Comparison of ENCODE assay signal across 8 mouse cellular contexts in genomic region chr11:30196368-30197070, GRCm38 (mm10).
DNase-seq lines count a peak whose midpoint lies in the region; ATAC-seq and TF ChIP-seq lines count a peak whose summit lies in the region.

No protein-coding gene starts in this region.

- peak overlapping the region; percentile 71 for H3K4me2 ChIP-seq in heart, embryonic 14.5 days (ENCODE audit: low read length)
- H3K4me2 ChIP-seq in intestine, embryonic 15.5 days (replicated peaks): peak overlapping the region; percentile 63
- H3K4me2 ChIP-seq in stomach, embryonic 15.5 days: peak overlapping the region; percentile 64

- ATAC-seq in heart, embryonic 14.5 days (ENCODE audit: insufficient number of reproducible peaks, insufficient read depth, low FRiP score, low read depth): no peak
- ATAC-seq in intestine, embryonic 15.5 days: no peak
- ATAC-seq in stomach, embryonic 15.5 days (ENCODE audit: insufficient read depth, low FRiP score, low read depth): no peak
- no peak for ATAC-seq in megakaryocyte progenitor cell, adult 5-6 weeks (replicated peaks; ENCODE audit: poor library complexity)

- TF ChIP-seq POLR2A in testis, adult 2 months (IDR thresholded peaks at IDR 0.05; ENCODE audit: control insufficient read depth, low read depth, low read length): no peak

- peaks cover 13% of the 10 kb centered on the region for H3K36me3 ChIP-seq in heart, embryonic 14.5 days (ENCODE audit: control insufficient read depth, insufficient read depth, low read length)
- no peaks in the 10 kb centered on the region for H3K36me3 ChIP-seq in testis, adult 2 months (ENCODE audit: control insufficient read depth, insufficient read depth, low read length)
- no peaks in the 10 kb centered on the region for H3K36me3 ChIP-seq in intestine, embryonic 15.5 days
- H3K36me3 ChIP-seq in stomach, embryonic 15.5 days: no peaks in the 10 kb centered on the region

- WGBS in heart, embryonic 14.5 days: 54% methylated on average over 4 of the region's 4 CpGs
- WGBS in intestine, embryonic 15.5 days: 23% methylated on average over 4 of the region's 4 CpGs
- WGBS in stomach, embryonic 15.5 days: 25% methylated on average over 4 of the region's 4 CpGs

- peak overlapping the region; percentile 49 for H3K9ac ChIP-seq in heart, embryonic 14.5 days (ENCODE audit: low read length)
- peak overlapping the region; percentile 61 for H3K9ac ChIP-seq in intestine, embryonic 15.5 days
- H3K9ac ChIP-seq in stomach, embryonic 15.5 days: no peak overlapping the region

- no peaks in the 10 kb centered on the region for H3K27me3 ChIP-seq in heart, embryonic 14.5 days (ENCODE audit: control insufficient read depth, insufficient read depth, low read length)
- H3K27me3 ChIP-seq in testis, adult 2 months (ENCODE audit: control insufficient read depth, insufficient read depth, low read length): no peaks in the 10 kb centered on the region
- no peaks in the 10 kb centered on the region for H3K27me3 ChIP-seq in intestine, embryonic 15.5 days (replicated peaks)
- no peaks in the 10 kb centered on the region for H3K27me3 ChIP-seq in stomach, embryonic 15.5 days (replicated peaks)

- intact Hi-C loops in heart, postnatal 14 days (cut with DNase I): loop anchor here (5.0 kb wide), 1 partner anchor 39 kb away; no protein-coding TSS in a partner anchor
- intact Hi-C loops in left cerebral cortex, postnatal 4 days (cut with DNase I): no loop called here

- no peaks in the 10 kb centered on the region for H3K9me3 ChIP-seq in heart, embryonic 14.5 days (ENCODE audit: control insufficient read depth, low read length)
- H3K9me3 ChIP-seq in intestine, embryonic 15.5 days: no peaks in the 10 kb centered on the region
- H3K9me3 ChIP-seq in stomach, embryonic 15.5 days: no peaks in the 10 kb centered on the region

- 0 out of 4 replicates have a peak overlapping the region, but pooled peaks of 1 of the 2 experiments have one; percentile 4 for H3K27ac ChIP-seq in heart, embryonic 14.5 days (replicated peaks in 1 of 2; ENCODE audit: control insufficient read depth in 1 of 2, insufficient read depth in 1 of 2, low read depth in 2 of 2, low read length in 2 of 2)
- H3K27ac ChIP-seq in testis, adult 2 months (ENCODE audit: control insufficient read depth, insufficient read depth, low read depth, low read length): no peak overlapping the region
- H3K27ac ChIP-seq in intestine, embryonic 15.5 days: peak overlapping the region; percentile 93
- H3K27ac ChIP-seq in stomach, embryonic 15.5 days: peak overlapping the region; percentile 93

- no peak for TF ChIP-seq CTCF in testis, adult 2 months (IDR thresholded peaks at IDR 0.05; ENCODE audit: control insufficient read depth, insufficient read depth, insufficient replicate concordance, low read depth, low read length)

- H3K4me3 ChIP-seq in heart, embryonic 14.5 days (ENCODE audit: control insufficient read depth in 1 of 2, insufficient read depth in 1 of 2, low read depth in 1 of 2, low read length in 2 of 2): peak overlapping the region in 1 of 2 experiments; percentile 43; a peak in 2 of 4 replicates
- peak overlapping the region; percentile 73 for H3K4me3 ChIP-seq in testis, adult 2 months (ENCODE audit: control insufficient read depth, low read depth, low read length)
- peak overlapping the region; percentile 46 for H3K4me3 ChIP-seq in intestine, embryonic 15.5 days (replicated peaks)
- H3K4me3 ChIP-seq in stomach, embryonic 15.5 days (replicated peaks): peak overlapping the region; percentile 48

- no peak for DNase-seq in heart, postnatal 14 days
- no peak for DNase-seq in testis, postnatal 10 days (ENCODE audit: low spot score)
- no peak for DNase-seq in left cerebral cortex, postnatal 4 days

- H3K4me1 ChIP-seq in heart, embryonic 14.5 days (ENCODE audit: control insufficient read depth in 2 of 2, insufficient read depth in 2 of 2, low read length in 2 of 2): peaks cover 9 to 57% of the 10 kb centered on the region in 2 experiments
- H3K4me1 ChIP-seq in testis, adult 2 months (ENCODE audit: control insufficient read depth, insufficient read depth, low read length): peaks cover 12% of the 10 kb centered on the region
- H3K4me1 ChIP-seq in intestine, embryonic 15.5 days (replicated peaks): peaks cover 24% of the 10 kb centered on the region
- H3K4me1 ChIP-seq in stomach, embryonic 15.5 days: peaks cover 9% of the 10 kb centered on the region; the same call in 1 of the 2 replicates
